Mouse (Mus musculus) 416B (cell line): ENCODE data around the gene Crlf3.

ENCODE experiments used
- DNase-seq: peaks from one replicate; pipeline ENCODE4 v3.0.0; 2011; ENCODE audit warnings: low read depth

Crlf3 gene

DNA sequence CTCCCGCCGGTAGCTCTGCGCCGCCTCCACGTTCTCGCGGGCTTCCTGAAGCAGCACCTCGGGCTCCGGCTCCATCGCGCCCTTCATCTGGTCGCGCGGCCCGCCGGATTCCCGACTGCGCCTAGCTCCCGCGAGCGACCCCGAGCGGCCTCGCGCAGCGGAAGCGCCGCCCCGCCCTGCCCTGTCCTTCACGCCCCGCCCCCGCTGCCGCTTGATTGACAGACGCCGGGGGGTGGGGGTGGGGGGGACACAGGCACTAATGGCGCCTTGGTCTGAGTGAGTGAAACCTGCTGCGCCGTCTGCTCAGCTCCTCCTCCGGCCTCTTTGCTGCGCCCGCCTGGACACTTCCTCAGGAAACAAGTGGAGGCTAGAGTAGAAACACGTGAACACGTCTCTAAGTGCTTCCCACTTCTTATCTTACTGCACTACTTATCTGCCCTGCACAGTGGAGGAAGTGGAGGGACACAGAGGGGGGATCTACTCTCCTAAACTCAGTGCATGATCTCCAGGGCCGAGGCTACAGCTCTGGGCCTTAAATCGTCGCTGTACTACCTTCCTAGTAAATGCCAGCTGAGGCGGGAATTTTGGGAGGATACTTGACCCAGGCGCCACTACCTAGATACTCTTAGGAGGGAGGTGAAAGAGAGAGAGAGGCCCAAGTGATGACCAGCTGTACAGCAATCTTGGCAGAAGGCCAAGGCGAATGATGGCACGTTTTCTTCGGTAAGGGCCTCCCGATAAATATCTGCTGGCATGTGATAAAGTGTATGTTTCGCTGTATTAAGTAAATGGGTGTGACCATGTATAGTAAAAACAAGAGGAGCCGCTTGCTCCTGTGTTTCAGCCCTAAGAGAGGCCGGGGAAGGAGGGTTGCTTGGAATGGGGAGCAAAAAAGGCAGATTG lies at the start of gene Crlf3:
Crlf3 (minus strand) TSS at position 166 of the 903 bp plus-strand sequence.
- peak; percentile 100 for DNase-seq

DNA sequence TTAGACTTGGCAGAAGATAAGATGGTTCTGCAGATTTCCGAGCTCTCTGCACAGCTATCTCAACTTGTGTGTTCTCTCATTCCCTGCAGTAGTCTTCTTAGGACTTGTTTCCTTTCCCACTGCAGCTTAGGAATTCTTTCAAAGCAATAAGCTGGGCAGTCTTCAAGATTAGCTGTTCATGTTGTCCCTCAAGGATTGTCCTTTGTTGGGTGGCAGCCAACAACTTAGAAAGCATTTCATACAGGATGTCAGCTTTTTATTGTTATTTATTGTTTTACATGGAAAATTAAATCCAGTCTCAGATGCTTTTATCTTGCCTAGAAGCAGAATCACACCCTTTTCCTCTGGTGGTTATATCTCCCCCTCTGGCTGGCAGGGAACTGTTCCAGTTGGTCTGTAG lies 35.6 kb upstream of the Crlf3 start:
- no peak for DNase-seq

DNA sequence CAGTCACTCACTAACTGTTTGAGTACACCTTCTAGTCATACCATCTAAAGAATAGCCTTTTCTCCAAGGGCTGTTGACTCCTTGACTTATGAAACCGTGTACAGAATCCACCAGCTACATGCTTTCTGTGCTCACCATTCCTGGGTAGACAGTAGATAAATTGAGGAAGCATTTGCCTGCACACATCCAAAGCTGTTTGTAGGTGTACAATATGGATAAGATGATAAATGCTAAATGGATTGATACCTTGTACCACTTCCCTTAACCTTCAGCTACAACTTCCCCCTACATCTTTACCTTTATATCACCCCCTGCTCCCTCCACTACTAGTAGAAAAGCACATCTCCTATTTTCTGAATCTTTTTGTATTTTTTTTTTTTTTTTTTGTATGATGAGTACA lies 23.6 kb upstream of the Crlf3 start:
- no peak for DNase-seq

DNA sequence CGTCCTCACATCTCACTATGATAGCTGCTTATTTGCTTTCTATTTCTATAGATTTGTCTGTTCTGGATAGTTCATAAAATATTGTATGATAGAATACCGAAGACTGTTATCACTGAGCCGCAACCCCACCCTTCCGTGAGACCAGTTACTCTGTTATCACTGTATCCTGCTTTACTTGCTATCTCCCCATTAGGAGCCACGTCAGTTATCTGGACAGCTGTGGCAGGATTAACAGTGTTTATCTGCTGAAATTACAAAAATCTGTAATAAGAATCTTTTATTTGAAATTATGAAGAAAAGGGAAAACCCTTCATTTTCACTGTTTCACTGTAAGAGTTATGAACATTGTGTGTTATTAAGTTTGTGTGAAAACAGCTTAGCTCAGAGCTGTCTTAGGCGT lies 20.5 kb upstream of the Crlf3 start:
- no peak for DNase-seq

DNA sequence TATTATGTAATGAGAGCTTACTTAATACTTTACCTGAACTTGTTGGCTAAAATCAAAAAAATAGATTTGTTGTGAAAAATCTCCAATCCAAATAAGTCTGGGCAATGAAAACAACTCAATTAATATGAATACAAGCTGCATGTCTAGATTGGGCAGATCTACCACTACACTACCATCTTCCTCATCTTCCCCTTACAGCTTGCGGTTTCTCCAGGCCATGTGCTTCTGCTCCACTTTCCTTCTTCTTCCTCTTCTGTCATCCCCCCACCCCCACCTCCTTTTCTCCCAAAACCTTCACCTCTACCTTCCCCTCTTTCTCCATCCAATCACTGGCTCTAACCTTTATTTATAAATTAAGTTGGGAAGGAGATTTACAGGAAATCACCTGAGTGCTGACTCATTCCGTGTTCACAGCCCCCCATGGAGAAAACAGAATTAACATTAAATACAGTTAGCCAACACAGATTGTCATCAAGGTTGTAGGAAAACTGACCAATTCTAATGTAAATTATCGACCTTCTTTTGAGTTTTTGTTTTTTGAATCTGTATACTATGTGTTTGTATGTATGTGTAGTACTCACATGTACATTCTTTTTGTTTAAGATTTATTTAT lies 17.8 kb upstream of the Crlf3 start:
- DNase-seq = no peak

DNA sequence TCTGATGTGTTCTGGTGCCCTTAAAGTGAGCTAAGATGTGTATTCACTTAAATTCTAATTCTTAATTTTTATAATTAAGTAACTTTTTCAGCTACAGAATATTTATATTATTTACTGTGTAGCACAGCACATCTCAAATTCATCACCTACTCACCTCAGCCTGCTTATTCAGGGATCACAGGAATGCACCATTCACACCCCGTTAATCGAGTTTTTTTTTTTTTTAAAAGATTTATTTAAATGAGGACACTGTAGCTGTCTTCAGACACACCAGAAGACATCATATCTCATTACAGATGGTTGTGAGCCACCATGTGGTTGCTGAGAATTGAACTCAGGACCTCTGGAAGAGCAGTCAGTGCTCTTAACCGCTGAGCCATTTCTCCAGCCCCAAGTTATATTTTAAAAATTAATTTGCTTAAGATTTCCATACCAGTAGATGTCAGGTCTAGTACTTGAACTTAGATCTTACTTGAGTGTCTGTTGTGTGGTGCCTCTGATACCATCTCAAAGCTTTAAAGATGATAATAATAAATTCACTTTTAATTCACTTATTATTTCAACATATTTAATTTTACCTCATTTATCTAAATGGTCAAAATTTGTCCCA lies 9.9 kb upstream of the Crlf3 start:
- no peak for DNase-seq

DNA sequence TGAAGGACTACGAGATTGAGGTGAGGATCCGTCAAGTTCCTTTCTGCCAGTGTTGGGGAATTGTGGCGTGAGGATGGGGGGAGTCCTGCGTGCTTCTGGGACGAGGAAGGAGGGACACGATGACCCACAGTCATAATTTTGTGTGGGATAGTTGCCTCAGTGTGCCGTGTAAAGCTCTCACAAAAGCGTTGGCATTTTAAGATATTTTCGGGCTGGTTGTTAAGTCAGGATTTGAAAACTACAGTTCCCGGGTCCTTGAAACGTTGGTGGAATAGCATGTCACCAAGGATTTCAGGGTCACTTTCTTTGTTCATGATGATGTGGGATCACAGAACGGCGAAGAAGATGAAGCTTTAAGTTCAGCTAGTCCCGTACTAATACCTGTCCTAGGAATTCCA lies 9.0 kb upstream of the Crlf3 start:
- no peak for DNase-seq

DNA sequence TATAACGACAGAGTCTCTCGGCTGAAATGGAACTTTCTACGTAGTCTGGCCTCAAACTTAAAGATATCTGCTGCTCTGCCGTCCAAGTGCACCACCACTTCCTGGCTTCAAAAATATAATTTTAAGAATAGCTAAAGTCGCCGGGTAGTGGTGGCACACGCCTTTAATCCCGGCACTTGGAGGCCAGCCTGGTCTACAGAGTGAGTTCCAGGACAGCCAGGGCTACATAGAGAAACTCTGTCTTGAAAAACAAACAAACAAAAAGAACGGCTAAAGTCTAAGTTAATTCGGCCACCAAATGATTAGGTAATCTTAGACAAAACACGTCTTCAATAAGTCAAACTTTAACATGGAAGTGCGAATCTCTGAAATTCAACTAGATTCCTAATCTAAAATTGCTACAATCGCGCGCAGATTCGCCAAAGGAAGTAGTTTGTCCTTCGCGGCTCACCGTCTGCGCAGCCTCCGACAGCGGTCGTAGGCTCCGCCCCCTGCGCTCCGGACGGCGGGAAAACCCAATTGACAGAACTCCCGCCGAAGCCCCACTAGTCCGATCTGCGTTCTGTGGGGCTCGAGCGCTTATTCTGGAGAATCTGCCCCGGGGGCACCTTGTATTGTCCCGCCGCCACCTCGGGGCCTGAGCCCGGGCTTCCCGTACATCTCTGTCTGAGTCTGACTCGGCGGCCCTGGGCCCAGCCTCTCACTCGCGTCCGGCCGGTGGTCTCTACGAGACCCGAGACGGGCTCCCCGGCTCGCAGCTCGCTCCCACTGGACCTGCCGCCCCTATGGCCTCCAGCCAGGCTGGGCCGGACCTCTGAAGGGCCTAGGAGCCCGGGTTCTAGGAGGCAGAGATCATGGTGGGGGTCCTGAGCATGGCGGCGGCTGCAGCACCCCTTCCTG lies 8.4 kb upstream of the Crlf3 start, which contains the start of gene Atad5:
Atad5 (plus strand) TSS at position 484 of the 900 bp plus-strand sequence.
- peak; percentile 90 for DNase-seq

DNA sequence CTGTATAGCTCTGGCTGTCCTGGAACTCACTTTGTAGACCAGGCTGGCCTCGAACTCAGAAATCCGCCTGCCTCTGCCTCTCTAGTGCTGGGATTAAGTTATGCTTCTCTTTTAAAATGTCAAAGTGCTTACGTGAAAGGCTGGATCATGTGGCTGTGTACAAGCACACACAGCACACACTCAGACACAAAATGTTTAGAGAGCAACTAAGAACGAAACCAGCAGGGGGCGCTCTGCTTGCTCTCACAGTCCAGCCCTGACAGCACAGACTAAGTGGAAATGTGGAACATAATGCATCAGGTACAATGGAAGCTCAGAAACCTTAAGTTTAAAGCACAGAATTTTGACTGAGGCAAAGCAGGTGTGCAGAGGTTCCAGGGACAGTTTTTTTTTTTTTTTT lies 6.1 kb upstream of the Crlf3 start:
- peak; percentile 94 for DNase-seq

DNA sequence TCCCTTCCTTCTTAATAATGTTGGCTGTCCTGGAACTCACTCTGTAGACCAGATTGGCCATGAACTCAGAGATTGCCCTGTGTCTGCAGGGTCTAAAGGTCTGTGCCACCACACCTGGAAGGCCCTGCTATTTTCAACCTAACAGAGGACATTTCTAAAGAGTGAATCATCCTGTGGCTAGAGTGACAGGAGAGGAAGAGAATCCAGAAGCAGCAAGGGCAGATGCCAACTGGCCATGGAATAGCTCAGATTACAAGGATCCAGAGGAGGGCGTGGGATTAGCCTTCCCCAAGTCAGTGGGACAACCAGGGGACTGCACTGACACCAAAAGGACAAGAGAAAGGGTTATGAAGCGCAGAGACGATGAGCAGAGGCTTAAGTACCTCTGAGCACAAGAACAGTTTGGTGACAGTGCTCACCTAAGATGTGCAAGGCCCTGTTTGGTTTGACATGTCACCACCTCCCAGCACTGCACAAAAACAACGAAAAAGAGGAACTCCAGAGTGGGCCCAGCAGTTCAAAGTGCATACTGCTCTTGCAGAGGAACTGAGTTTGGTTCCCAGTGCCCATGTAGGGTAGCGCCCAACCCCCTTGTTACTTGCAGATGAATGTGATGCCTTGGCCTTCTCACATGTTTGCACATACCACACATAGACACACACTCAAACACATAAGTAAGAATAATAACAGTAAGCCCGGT lies 4.7 kb upstream of the Crlf3 start:
- peak; percentile 74 for DNase-seq

DNA sequence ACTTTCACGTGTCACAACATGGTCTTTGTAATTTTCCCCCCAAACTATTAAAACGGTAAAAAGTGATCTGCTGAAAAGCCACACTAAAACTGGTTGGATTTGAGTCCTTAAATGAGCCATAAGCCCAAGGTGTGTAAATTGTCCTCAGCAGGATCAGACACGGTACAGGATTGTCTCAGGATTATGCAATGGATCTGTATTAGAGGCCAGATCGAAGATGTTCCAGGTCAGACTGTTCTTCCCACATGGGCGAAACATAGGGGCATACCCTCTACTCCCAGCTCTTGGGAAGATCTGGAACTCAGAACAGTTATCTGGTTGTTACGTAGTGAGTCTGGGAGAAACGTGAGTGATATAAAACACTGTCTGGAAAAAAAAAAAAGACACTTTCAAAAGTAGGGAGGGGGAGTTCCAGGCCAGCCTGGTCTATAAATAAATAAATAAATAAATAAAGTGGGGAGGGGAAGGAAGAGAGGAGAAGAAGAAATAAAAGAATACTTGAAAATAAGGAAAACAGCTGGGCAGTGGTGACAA lies 1.1 kb upstream of the Crlf3 start:
- DNase-seq = no peak

DNA sequence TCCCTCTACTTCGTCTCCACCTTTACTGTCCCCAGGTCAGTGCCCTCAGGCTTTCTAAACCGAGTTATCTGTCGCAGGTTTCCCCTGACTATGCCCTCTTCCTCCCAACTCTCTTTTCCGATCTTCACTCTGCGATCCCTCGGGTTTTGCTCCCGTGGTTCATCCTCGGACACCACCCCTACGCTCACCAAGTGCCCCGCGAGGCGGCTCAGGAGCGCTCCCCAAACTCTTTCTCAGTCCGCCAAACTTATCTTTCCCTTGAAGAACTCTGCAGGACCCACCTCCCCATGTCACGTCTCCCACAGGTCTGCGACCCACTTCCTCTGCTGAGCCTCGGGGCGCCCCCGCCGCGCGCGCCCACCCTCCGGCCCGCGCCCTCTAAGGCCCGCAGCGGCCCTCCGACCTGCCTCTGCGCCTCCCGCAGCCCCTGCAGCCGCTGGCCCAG lies 388 bp downstream of the Crlf3 start:
- DNase-seq = no peak

DNA sequence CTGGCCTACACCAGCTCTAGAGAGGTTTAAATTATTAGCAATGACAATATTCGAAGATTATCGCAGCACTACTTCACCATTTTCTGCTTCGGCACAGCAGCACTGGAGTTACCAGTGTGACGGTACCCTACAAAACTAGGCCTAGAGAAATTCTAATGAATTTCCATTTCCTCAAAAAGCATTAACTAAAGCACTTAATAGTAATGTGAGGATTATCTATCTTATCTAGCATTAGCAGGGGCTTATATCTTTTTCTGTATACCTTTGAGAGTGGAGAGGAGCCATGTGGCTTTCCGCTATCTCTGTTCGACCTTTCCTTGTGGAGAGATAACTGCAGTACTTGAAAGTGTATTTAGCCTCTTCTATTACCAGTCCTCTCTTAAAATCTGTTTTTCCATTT lies 1.0 kb downstream of the Crlf3 start:
- no peak for DNase-seq

DNA sequence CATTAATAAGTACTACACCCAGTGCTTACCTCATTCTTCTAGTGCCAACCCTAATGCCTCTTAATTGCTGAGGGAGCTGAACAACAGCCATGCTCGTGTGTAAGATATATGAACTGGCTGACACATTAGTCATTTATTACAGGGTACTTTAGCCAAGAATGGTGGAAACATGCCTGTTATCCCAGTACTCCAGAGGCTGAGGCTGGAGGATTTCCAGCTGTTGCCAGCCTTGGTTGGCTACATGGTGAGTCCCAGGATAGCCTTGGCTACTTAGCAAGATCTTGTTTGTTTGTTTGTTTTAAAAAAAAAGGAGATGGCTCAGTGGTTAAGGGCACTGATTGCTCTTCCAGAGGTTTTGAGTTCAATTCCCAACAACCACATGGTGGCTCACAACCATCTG lies 2.0 kb downstream of the Crlf3 start:
- DNase-seq = no peak

DNA sequence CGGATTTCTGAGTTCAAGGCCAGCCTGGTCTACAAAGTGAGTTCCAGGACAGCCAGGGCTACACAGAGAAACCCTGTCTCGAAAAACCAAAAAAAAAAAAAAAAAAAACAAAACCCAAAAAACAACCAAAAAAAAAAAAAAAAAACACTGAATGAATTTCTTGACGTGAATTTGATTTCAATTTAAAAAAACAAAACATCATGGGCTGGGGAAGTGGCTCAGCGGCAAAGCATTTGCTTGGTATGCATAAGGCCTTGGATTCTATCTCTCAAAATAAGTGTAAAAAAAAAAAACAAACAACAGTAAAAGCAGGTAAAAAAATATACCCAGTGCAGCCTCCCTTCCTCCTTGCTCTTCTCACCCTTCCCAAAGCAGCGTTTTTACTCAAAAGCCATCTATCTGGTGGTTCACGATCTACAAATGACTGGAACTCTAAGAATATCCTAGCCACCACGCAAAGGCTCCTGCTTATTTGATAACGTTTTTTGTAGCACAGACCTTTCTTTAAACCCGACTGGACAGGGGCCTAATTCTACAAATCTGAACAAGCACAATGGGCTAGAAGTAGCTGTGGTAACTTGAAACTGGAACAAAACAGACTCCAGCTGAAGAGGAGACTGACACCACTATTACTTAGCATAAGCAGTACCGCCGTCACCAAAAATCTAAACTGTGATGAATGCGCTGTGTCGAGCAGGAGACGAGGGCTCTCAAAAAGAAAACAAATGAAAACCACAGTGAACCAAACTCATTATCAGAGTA lies 2.8 kb downstream of the Crlf3 start:
- DNase-seq = no peak

DNA sequence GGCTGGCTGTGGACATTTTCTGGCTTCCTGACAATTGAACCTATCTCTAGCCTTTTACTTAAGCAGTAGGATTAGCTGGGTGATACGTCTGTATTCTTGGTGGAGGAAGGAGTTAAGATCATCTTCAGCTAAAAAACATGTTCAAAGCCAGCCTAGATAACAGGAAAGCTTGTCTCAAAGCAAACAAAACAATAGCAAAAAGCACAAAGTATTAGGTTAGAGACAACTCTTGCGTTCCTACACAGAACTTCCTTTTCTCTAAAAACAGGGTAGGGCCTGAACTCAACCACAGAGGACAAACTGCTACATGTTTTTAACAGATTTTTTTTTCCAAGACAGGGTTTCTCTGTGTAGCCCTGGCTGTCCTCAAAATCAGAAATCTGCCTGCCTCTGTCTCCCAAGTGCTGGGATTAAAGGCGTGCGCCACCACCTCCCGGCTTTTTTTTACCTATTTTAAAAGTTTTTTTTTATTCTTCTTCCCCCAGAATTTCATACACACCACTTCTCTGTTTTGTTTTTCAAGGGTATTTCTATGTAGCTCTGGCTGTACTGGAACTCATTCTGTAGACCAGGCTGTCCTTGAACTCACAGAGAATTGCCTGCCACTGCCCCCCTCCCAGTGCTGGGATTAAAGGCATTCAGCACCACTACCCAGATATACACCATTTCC lies 5.0 kb downstream of the Crlf3 start:
- no peak for DNase-seq

DNA sequence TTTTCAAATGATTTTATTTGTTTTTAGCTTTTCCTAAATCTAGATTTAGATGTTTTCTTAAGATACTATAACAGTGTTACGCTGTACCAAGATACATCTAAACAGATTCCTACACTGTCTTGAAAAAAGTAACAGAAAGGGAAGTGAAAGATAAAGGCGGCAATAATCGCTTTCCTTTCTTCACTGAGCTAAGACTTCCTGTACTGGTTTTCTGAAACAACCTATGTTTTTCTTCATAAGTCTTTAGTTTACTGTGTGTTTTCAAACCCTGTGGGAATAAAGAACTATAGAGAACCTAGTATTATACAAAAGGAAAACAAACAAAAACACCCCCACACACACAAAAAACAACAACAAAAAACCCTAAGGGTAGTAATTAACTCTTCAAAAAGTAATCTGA lies 8.4 kb downstream of the Crlf3 start:
- no peak for DNase-seq

DNA sequence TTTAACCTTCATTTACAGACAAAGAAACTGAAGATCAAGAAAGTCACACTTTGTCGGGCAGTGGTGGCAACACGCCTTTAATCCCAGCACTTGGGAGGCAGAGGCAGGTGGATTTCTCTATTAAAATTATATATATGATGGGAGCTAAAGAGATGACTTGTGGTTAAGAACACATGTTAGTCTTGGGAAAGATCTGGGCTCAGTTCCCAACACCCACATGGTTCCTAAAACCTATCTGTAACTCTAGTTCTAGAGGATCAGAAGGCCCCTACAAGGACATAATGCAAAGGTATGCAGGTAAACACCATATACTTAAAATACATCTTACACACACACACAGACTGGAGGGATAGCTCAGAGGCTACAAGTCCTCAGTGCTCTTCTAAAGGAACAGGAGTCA lies 9.8 kb downstream of the Crlf3 start:
- DNase-seq = no peak

DNA sequence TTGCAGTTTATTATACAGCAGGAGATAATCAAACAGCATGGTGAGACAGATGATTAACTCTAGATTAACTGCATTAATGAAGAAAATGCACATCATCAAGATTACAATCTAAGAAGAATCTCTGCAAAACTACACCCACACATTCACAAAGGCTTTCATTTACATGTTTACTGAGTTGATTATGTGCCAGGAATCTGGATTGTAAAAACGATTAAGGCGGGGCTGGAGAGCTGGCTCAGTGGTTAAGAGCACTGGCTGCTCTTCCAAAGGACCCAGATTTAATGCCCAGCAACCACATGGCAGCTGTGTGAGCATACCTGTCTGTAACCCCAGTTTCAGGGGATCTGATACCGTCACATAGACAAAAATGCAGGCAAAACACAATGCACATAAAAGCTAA lies 11.0 kb downstream of the Crlf3 start:
- no peak for DNase-seq

DNA sequence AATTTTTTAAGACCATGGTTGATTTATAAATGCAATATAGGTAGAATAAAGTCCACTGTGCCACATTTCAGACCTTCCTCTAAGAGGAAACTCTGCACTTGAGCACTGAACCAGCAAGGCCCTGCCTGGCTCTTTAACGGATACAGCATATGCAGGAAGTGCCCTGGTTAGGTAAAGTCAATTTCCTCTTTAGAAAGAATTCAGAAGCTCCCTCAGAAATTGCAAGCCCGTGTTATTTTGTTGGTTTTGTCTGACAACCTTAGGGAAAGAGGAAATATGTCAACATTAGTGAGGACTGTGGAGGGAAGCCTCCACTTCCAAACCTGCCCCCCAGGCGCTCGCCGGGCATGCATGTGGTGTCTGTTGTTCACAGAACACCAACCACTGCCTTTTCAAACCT lies 13.2 kb downstream of the Crlf3 start:
- DNase-seq = peak; percentile 85
